Mouse (Mus musculus) forebrain, postnatal 0 days (tissue): ENCODE measurements around the gene Zbtb16. TPM values are rescaled to one million over a fixed set of nuclear protein-coding genes. Genes with fewer than 3 reads are reported as not detected.

Experiments
- ATAC-seq: fragments of 200-750 bp; cut with Nextera tagmentation; 2 replicates; pipeline ENCODE4 v1.8.0; 2017; ENCODE audit warnings: mild to moderate bottlenecking, moderate library complexity
- DNase-seq: peaks from one replicate; pipeline ENCODE4 v3.0.0-alpha.2; 2015
- H3K27ac ChIP-seq: fragments of 300-500 bp; sonication (generic); 2 replicates; pipeline ENCODE4 v1.5.1; 2014; ENCODE audit warnings: low read depth, mild to moderate bottlenecking, antibody characterized with exemption, low read length, moderate library complexity, mixed read lengths
- H3K27me3 ChIP-seq: fragments of 300-500 bp; sonication (generic); 2 replicates; pipeline ENCODE4 v1.6.1; 2014; ENCODE audit warnings: mild to moderate bottlenecking, low read length, mixed read lengths; ENCODE audit not compliant: insufficient read depth
- H3K36me3 ChIP-seq: fragments of 300-500 bp; sonication (generic); 2 replicates; pipeline ENCODE4 v1.6.1; 2014; ENCODE audit warnings: mild to moderate bottlenecking, moderate library complexity; ENCODE audit not compliant: insufficient read depth
- H3K4me1 ChIP-seq: fragments of 300-500 bp; sonication (generic); 2 replicates; pipeline ENCODE4 v1.6.1; 2014; ENCODE audit warnings: antibody characterized with exemption; ENCODE audit not compliant: insufficient read depth
- H3K4me2 ChIP-seq: fragments of 300-500 bp; sonication (generic); 2 replicates; pipeline ENCODE4 v1.6.1; 2014; ENCODE audit warnings: low read depth, mild to moderate bottlenecking, moderate library complexity
- H3K4me3 ChIP-seq: fragments of 300-500 bp; sonication (generic); 2 replicates; pipeline ENCODE4 v1.5.1; 2014; ENCODE audit warnings: low read depth, low read length, mixed read lengths
- H3K9ac ChIP-seq: fragments of 300-500 bp; sonication (generic); 2 replicates; pipeline ENCODE4 v1.6.1; 2014; ENCODE audit warnings: mild to moderate bottlenecking
- H3K9me3 ChIP-seq: fragments of 300-500 bp; sonication (generic); 2 replicates; pipeline ENCODE4 v1.6.1; 2016; ENCODE audit warnings: low read length
- CTCF ChIP-seq: sonication (generic); IDR thresholded peaks from 2 replicates; pipeline ENCODE4 v1.5.1; 2016; ENCODE audit warnings: antibody characterized with exemption, control low read depth, low read depth
- WGBS: fragments of 180-500 bp; shearing (Covaris S2); extraction: QIAGEN DNeasy Blood & Tissue Kit; methylation state at CpG from one replicate; pipeline ENCODE4 v1.1.7; 2014; 5-methylcytosine and 5-hydroxymethylcytosine counted together
- polyA plus RNA-seq: library from polyadenylated mRNA; unstranded; fragments of >200 nt; fragmentation: Nextera tagmentation; extraction: Ambion mirVana; gene quantifications from 2 replicates; pipeline ENCODE4 v1.2.1, GENCODE M21; 2015
- total RNA-seq: library from RNA; depleted of rRNA; stranded (reverse); fragments of >200 nt; gene quantifications from 2 replicates; pipeline ENCODE4 v1.2.3, GENCODE M21; 2014

The Zbtb16 gene
- total and polyA plus RNA-seq, 2 experiments from 2014 or later = 6.8 to 12.6 TPM

GRCm38 (mm10) chr9:48736361-48737209 lies 99.4 kb downstream of the Zbtb16 start:
- Histone ChIP-seq H3K27ac (peak overlapping the region; percentile 82), H3K9me3 (no peaks in the 10 kb centered on the region), H3K4me3 (no peak overlapping the region), H3K9ac (0 out of 2 replicates have a peak overlapping the region, but pooled peaks have one; percentile 25), H3K27me3 (no peaks in the 10 kb centered on the region; the same call in 1 of the 2 replicates), H3K4me2 (peak overlapping the region; percentile 34), H3K36me3 (no peaks in the 10 kb centered on the region), H3K4me1 (peaks cover 37% of the 10 kb centered on the region)
- DNase-seq (peak; percentile 73), ATAC-seq (peak; percentile 82)
- 6% methylated on average over 10 of the region's 10 CpGs for WGBS
- TF ChIP-seq CTCF = no peak

- Histone ChIP-seq H3K4me2 (peak overlapping the region; percentile 34; the same call in 1 of the 2 replicates), H3K4me1 (peaks cover 37% of the 10 kb centered on the region), H3K27ac (peak overlapping the region; percentile 82), H3K4me3 (no peak overlapping the region), H3K9me3 (no peaks in the 10 kb centered on the region), H3K36me3 (no peaks in the 10 kb centered on the region), H3K27me3 (no peaks in the 10 kb centered on the region; the same call in 1 of the 2 replicates), H3K9ac (0 out of 2 replicates have a peak overlapping the region, but pooled peaks have one; percentile 4)
- ATAC-seq (no peak), DNase-seq (peak; percentile 40)
- TF ChIP-seq CTCF = peak; percentile 40; the same call in 1 of the 2 replicates
- WGBS = 43% methylated on average over 12 of the region's 12 CpGs
These were observed 100.3 kb downstream of the Zbtb16 start for GRCm38 (mm10) chr9:48735466-48736312.

GRCm38 (mm10) chr9:48734725-48735465 lies 101.1 kb downstream of the Zbtb16 start:
- H3K27me3 ChIP-seq = no peaks in the 10 kb centered on the region; the same call in 1 of the 2 replicates
- ATAC-seq = no peak
- peak overlapping the region; percentile 82; the same call in 1 of the 2 replicates for H3K27ac ChIP-seq
- 0 out of 2 replicates have a peak overlapping the region, but pooled peaks have one; percentile 4 for H3K9ac ChIP-seq
- H3K4me3 ChIP-seq = no peak overlapping the region
- H3K9me3 ChIP-seq = no peaks in the 10 kb centered on the region
- no peak for TF ChIP-seq CTCF
- no peak overlapping the region for H3K4me2 ChIP-seq
- DNase-seq = no peak
- H3K36me3 ChIP-seq = no peaks in the 10 kb centered on the region
- H3K4me1 ChIP-seq = peaks cover 33% of the 10 kb centered on the region
- 89% methylated on average over 12 of the region's 12 CpGs for WGBS

GRCm38 (mm10) chr9:48733817-48734544 lies 102.0 kb downstream of the Zbtb16 start:
- 0 out of 2 replicates have a peak, but pooled peaks have one; percentile 12 for ATAC-seq
- peak; percentile 74 for DNase-seq
- H3K9ac ChIP-seq = no peak overlapping the region
- WGBS = 22% methylated on average over 13 of the region's 13 CpGs
- H3K4me1 ChIP-seq = peaks cover 33% of the 10 kb centered on the region
- H3K27me3 ChIP-seq = no peaks in the 10 kb centered on the region; the same call in 1 of the 2 replicates
- H3K27ac ChIP-seq = peak overlapping the region; percentile 57; the same call in 1 of the 2 replicates
- no peak for TF ChIP-seq CTCF
- no peaks in the 10 kb centered on the region for H3K36me3 ChIP-seq
- no peaks in the 10 kb centered on the region for H3K9me3 ChIP-seq
- H3K4me3 ChIP-seq = no peak overlapping the region
- 0 out of 2 replicates have a peak overlapping the region, but pooled peaks have one; percentile 2 for H3K4me2 ChIP-seq

- no peak for TF ChIP-seq CTCF
- no peaks in the 10 kb centered on the region; the same call in 1 of the 2 replicates for H3K27me3 ChIP-seq
- no peak for ATAC-seq
- H3K36me3 ChIP-seq = no peaks in the 10 kb centered on the region
- WGBS = 42% methylated on average over 6 of the region's 6 CpGs
- H3K9ac ChIP-seq = peak overlapping the region; percentile 10; the same call in 1 of the 2 replicates
- 0 out of 2 replicates have a peak overlapping the region, but pooled peaks have one; percentile 2 for H3K4me2 ChIP-seq
- H3K27ac ChIP-seq = peak overlapping the region; percentile 57; the same call in 1 of the 2 replicates
- no peak overlapping the region for H3K4me3 ChIP-seq
- H3K4me1 ChIP-seq = peaks cover 42% of the 10 kb centered on the region
- no peaks in the 10 kb centered on the region for H3K9me3 ChIP-seq
- DNase-seq = no peak
These were observed 102.9 kb downstream of the Zbtb16 start for GRCm38 (mm10) chr9:48733083-48733482.
